Mouse (Mus musculus) cerebellum, postnatal 10 days (tissue): ENCODE data around the gene Galnt10.

Experiments used
- DNase-seq, 2 experiments: peaks; one replicate each; pipeline ENCODE4 v3.0.0; 2021; ENCODE audit warnings: mixed read lengths in 2 of 2

Gene Galnt10

GRCm38 (mm10) chr11:57691939-57692338 lies 46.7 kb downstream of the Galnt10 start:
- DNase-seq, result no peak

- DNase-seq, result peak; percentile 56 to 73
Observed at GRCm38 (mm10) chr11:57692726-57693125, 47.5 kb downstream of the Galnt10 start.

GRCm38 (mm10) chr11:57694486-57694885 lies 49.2 kb downstream of the Galnt10 start:
- DNase-seq, result no peak

- peak; percentile 33 to 39 for DNase-seq
Observed at GRCm38 (mm10) chr11:57696207-57696676, 51.0 kb downstream of the Galnt10 start.

GRCm38 (mm10) chr11:57696807-57697251 lies 51.6 kb downstream of the Galnt10 start:
- peak; percentile 65 to 76 for DNase-seq

GRCm38 (mm10) chr11:57700114-57700513 lies 54.9 kb downstream of the Galnt10 start:
- no peak for DNase-seq

GRCm38 (mm10) chr11:57701193-57701925 lies 56.1 kb downstream of the Galnt10 start:
- DNase-seq, result peak in 1 of 2 experiments; percentile 47

- no peak for DNase-seq
Observed at GRCm38 (mm10) chr11:57701956-57702355, 56.7 kb downstream of the Galnt10 start.

GRCm38 (mm10) chr11:57706620-57707019 lies 61.4 kb downstream of the Galnt10 start:
- no peak for DNase-seq

GRCm38 (mm10) chr11:57707114-57707798 lies 62.0 kb downstream of the Galnt10 start:
- no peak for DNase-seq

GRCm38 (mm10) chr11:57708174-57709154 lies 63.2 kb downstream of the Galnt10 start:
- DNase-seq, result no peak

GRCm38 (mm10) chr11:57713960-57714359 lies 68.7 kb downstream of the Galnt10 start:
- DNase-seq, result no peak

GRCm38 (mm10) chr11:57716721-57717120 lies 71.5 kb downstream of the Galnt10 start:
- DNase-seq, result no peak

- no peak for DNase-seq
Observed at GRCm38 (mm10) chr11:57717432-57717831, 72.2 kb downstream of the Galnt10 start.

GRCm38 (mm10) chr11:57718081-57718480 lies 72.8 kb downstream of the Galnt10 start:
- DNase-seq, result no peak

GRCm38 (mm10) chr11:57719631-57720030 lies 74.4 kb downstream of the Galnt10 start:
- no peak for DNase-seq

- DNase-seq, result no peak
Observed at GRCm38 (mm10) chr11:57720076-57720475, 74.8 kb downstream of the Galnt10 start.

GRCm38 (mm10) chr11:57724791-57725463 lies 79.7 kb downstream of the Galnt10 start:
- peak in 1 of 2 experiments; percentile 29 for DNase-seq

GRCm38 (mm10) chr11:57725926-57726325 lies 80.7 kb downstream of the Galnt10 start:
- DNase-seq, result no peak

- DNase-seq, result peak; percentile 63 to 84
Observed at GRCm38 (mm10) chr11:57727303-57727969, 82.2 kb downstream of the Galnt10 start.
